Mouse (Mus musculus) hindbrain, embryonic 13.5 days (tissue): ENCODE measurements around the gene Adam19. TPM values are rescaled to one million over a fixed set of nuclear protein-coding genes. Genes with fewer than 3 reads are reported as not detected.

Source experiments
- ATAC-seq: fragments of 200-750 bp; cut with Nextera tagmentation; 2 replicates; pipeline ENCODE4 v1.8.0; 2017; ENCODE audit warnings: moderate TSS enrichment; ENCODE audit not compliant: low FRiP score
- H3K27ac ChIP-seq: fragments of 300-500 bp; sonication (generic); 2 replicates; pipeline ENCODE4 v1.5.1; 2015; ENCODE audit warnings: inconsistent platforms, mild to moderate bottlenecking, moderate library complexity
- H3K27me3 ChIP-seq: fragments of 300-500 bp; sonication (generic); 2 replicates; pipeline ENCODE4 v1.6.1; 2015; ENCODE audit warnings: mild to moderate bottlenecking, inconsistent platforms
- H3K36me3 ChIP-seq: fragments of 300-500 bp; sonication (generic); 2 replicates; pipeline ENCODE4 v1.6.1; 2015; ENCODE audit warnings: mild to moderate bottlenecking, inconsistent platforms
- H3K4me1 ChIP-seq: fragments of 300-500 bp; sonication (generic); replicated peaks from 2 replicates; pipeline ENCODE4 v1.6.1; 2015; ENCODE audit warnings: inconsistent platforms
- H3K4me2 ChIP-seq: fragments of 300-500 bp; sonication (generic); 2 replicates; pipeline ENCODE4 v1.6.1; 2015; ENCODE audit warnings: inconsistent platforms, mild to moderate bottlenecking, moderate library complexity
- H3K4me3 ChIP-seq: fragments of 300-500 bp; sonication (generic); 2 replicates; pipeline ENCODE4 v1.5.1; 2015; ENCODE audit warnings: mild to moderate bottlenecking, inconsistent platforms
- H3K9ac ChIP-seq: fragments of 300-500 bp; sonication (generic); 2 replicates; pipeline ENCODE4 v1.6.1; 2015; ENCODE audit warnings: mild to moderate bottlenecking, inconsistent platforms
- H3K9me3 ChIP-seq: fragments of 300-500 bp; sonication (generic); 2 replicates; pipeline ENCODE4 v1.6.1; 2016; ENCODE audit warnings: inconsistent platforms
- WGBS: fragments of 180-500 bp; shearing (Covaris S2); methylation state at CpG from one replicate; pipeline ENCODE4 v1.1.7; 2015; 5-methylcytosine and 5-hydroxymethylcytosine counted together
- polyA plus RNA-seq: library from polyadenylated mRNA; unstranded; fragments of >200 nt; fragmentation: Nextera tagmentation; extraction: Ambion mirVana; gene quantifications from 2 replicates; pipeline ENCODE4 v1.2.1, GENCODE M21; 2015

Gene Adam19
- polyA plus RNA-seq, 1 experiment from 2014 or later, result 13.2 TPM

DNA sequence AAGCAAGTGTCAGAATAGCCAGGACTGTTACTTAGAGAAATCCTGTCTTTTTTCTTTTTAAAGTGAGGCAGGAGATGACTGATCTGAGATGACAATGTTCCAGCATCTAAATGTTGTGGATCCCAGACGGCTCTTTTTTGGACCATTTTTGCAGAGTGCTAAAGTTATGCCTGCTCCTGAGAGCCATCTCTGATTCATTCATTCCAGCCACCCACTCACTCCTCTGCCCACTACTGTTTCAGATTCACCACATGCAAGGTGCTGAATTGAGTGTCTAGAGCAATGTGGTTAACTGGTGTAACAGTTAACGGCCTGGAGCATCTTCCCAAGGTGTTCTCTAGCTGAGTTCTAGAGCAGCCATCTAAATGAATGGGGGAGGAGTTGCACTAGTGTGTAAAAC is 79.1 kb downstream of the Adam19 start:
- Histone ChIP-seq H3K9ac (no peak overlapping the region), H3K27ac (no peak overlapping the region), H3K4me2 (no peak overlapping the region), H3K36me3 (peaks cover 72% of the 10 kb centered on the region), H3K4me3 (no peak overlapping the region), H3K4me1 (no peaks in the 10 kb centered on the region), H3K27me3 (no peaks in the 10 kb centered on the region), H3K9me3 (no peaks in the 10 kb centered on the region)
- no peak for ATAC-seq
- WGBS, result 98% methylated on average over 2 of the region's 2 CpGs

DNA sequence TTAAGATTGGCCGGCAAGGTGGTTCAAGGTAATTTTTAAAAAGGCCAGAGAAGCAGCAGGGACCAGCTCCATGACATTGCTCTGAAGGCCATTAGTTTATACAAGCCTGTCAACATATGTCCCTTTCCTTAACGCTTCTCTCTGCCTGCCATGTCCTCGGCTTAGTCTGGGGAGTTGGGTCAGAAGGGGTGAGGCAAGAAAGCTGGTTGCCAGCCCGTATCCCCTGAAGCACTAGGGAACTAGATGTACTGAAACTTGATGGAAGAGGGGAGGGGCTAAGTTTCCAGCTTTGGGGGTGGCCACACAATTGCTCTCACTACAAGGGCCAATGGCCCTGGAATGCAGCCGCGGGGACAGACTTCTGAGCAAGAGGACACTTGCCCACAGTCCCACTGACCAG is 87.5 kb downstream of the Adam19 start:
- ATAC-seq, result no peak
- Histone ChIP-seq H3K27me3 (no peaks in the 10 kb centered on the region), H3K36me3 (peaks cover 80% of the 10 kb centered on the region), H3K9me3 (no peaks in the 10 kb centered on the region), H3K4me1 (no peaks in the 10 kb centered on the region), H3K9ac (no peak overlapping the region), H3K4me2 (no peak overlapping the region), H3K27ac (no peak overlapping the region), H3K4me3 (no peak overlapping the region)
- 89% methylated on average over 6 of the region's 6 CpGs for WGBS

- 93% methylated on average over 11 of the region's 11 CpGs for WGBS
- peaks cover 60% of the 10 kb centered on the region for H3K36me3 ChIP-seq
- ATAC-seq, result no peak
Observed at GRCm38 (mm10) chr11:46145163-46145875, 89.5 kb downstream of the Adam19 start.

GRCm38 (mm10) chr11:46146619-46147018 is 90.8 kb downstream of the Adam19 start:
- no peaks in the 10 kb centered on the region for H3K9me3 ChIP-seq
- 90% methylated on average over 5 of the region's 5 CpGs for WGBS
- H3K36me3 ChIP-seq, result peaks cover 47% of the 10 kb centered on the region
- H3K4me1 ChIP-seq, result no peaks in the 10 kb centered on the region
- no peak overlapping the region for H3K4me3 ChIP-seq
- H3K27ac ChIP-seq, result no peak overlapping the region
- H3K27me3 ChIP-seq, result no peaks in the 10 kb centered on the region
- ATAC-seq, result no peak
- no peak overlapping the region for H3K9ac ChIP-seq
- no peak overlapping the region for H3K4me2 ChIP-seq

More at GRCm38 (mm10) chr11:46145163-46145875, 89.5 kb downstream of the Adam19 start:
- Histone ChIP-seq H3K9me3 (no peaks in the 10 kb centered on the region), H3K4me3 (no peak overlapping the region), H3K9ac (no peak overlapping the region), H3K27me3 (no peaks in the 10 kb centered on the region), H3K4me2 (no peak overlapping the region), H3K4me1 (no peaks in the 10 kb centered on the region), H3K27ac (no peak overlapping the region)

DNA sequence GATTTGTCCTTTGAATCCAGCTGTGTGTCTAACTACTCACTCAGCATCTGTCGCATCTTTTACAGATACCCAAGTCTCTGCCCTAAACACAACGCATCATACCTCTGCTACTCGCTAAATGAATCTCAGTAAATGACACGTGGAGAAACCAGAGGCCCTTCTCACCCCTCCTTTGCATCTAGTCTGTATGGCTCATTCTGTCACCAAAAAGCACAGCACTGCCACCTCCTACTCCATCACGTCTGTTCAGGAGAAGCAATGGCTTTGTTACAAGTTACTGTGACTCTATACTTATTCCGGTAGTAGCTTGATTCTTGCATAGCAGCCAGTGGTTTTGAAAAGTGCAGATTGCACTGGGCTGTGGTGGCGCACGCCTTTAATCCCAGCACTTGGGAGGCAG is 101.2 kb downstream of the Adam19 start:
- Histone ChIP-seq H3K4me3 (no peak overlapping the region), H3K27ac (no peak overlapping the region), H3K36me3 (no peaks in the 10 kb centered on the region), H3K4me2 (no peak overlapping the region), H3K9ac (no peak overlapping the region), H3K27me3 (no peaks in the 10 kb centered on the region), H3K4me1 (no peaks in the 10 kb centered on the region), H3K9me3 (no peaks in the 10 kb centered on the region)
- no peak for ATAC-seq
- WGBS, result 90% methylated on average over 8 of the region's 8 CpGs

DNA sequence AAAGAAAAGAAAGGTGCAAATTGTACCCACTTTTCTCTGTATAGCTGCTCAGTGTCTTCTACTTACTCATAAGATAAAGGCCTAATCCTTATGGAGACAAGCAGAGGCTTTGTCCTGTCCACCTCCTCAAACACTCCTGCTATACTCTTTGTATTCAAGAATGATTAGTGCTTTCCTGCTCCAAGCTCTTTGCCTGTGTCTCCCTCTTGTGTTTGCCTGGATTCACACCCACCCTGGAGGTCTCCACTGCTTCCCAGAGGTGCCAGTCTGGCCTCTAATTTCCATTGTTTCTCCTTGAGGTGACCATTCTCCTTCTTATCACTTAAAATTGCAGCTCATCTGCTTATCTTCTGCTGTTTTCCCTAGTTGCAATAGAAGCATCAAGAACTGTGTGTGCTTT is 101.7 kb downstream of the Adam19 start:
- Histone ChIP-seq H3K4me1 (no peaks in the 10 kb centered on the region), H3K4me2 (no peak overlapping the region), H3K27me3 (no peaks in the 10 kb centered on the region), H3K9ac (no peak overlapping the region), H3K36me3 (no peaks in the 10 kb centered on the region), H3K27ac (no peak overlapping the region), H3K9me3 (no peaks in the 10 kb centered on the region), H3K4me3 (no peak overlapping the region)
- ATAC-seq, result no peak

- H3K4me3 ChIP-seq, result peak within 1 kb of the TSS; percentile 44
- 2% methylated on average over 39 of the region's 40 CpGs for WGBS
- H3K36me3 ChIP-seq, result no peaks in the 10 kb centered on the region
- peak within 1 kb of the TSS; percentile 69 for H3K9ac ChIP-seq
- ATAC-seq, result peak; percentile 54
- H3K4me2 ChIP-seq, result peak within 1 kb of the TSS; percentile 88
- H3K9me3 ChIP-seq, result no peaks in the 10 kb centered on the region
- no peak within 1 kb of the TSS for H3K27ac ChIP-seq
- peaks cover 22% of the 10 kb centered on the region for H3K27me3 ChIP-seq
- H3K4me1 ChIP-seq, result peaks cover 14% of the 10 kb centered on the region
Observed at GRCm38 (mm10) chr11:46165866-46166585, 110.2 kb downstream of the Adam19 start, which contains the start of gene Nipal4. Gene Nipal4 (minus strand): TSS chr11:46166508.

GRCm38 (mm10) chr11:46168506-46168905 is 112.7 kb downstream of the Adam19 start:
- no peaks in the 10 kb centered on the region for H3K9me3 ChIP-seq
- ATAC-seq, result no peak
- no peak overlapping the region for H3K4me3 ChIP-seq
- no peak overlapping the region for H3K4me2 ChIP-seq
- H3K9ac ChIP-seq, result no peak overlapping the region
- no peaks in the 10 kb centered on the region for H3K36me3 ChIP-seq
- peaks cover 22% of the 10 kb centered on the region for H3K27me3 ChIP-seq
- no peak overlapping the region for H3K27ac ChIP-seq
- WGBS, result 94% methylated on average over 7 of the region's 7 CpGs
- H3K4me1 ChIP-seq, result peaks cover 14% of the 10 kb centered on the region

DNA sequence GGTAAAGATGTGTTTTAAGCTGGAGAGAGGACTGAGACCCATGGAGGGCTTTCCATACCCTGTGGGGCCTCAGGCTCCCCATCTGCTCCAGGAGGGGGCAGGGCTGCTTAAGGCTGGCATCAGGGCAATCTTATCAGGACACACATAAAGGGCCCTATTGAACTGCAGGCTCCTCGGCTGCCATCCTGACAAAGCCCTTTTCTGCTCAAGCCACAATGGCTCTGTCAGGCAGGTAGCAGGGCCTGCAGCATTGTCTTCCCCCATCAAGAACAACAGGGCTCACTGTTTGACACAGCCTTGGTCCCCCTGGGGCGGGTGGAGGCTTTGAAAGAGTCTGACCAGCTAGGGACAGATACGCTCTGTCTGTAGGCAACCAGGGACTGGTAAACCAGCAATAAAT is 114.1 kb downstream of the Adam19 start:
- ATAC-seq, result no peak
- 21% methylated on average over 3 of the region's 3 CpGs for WGBS
- peaks cover 14% of the 10 kb centered on the region for H3K4me1 ChIP-seq
- no peak overlapping the region for H3K27ac ChIP-seq
- no peak overlapping the region for H3K4me3 ChIP-seq
- H3K27me3 ChIP-seq, result peaks cover 19% of the 10 kb centered on the region
- no peaks in the 10 kb centered on the region for H3K36me3 ChIP-seq
- H3K4me2 ChIP-seq, result no peak overlapping the region
- no peak overlapping the region for H3K9ac ChIP-seq
- no peaks in the 10 kb centered on the region for H3K9me3 ChIP-seq

GRCm38 (mm10) chr11:46172128-46172527 is 116.3 kb downstream of the Adam19 start:
- no peaks in the 10 kb centered on the region for H3K27me3 ChIP-seq
- no peak overlapping the region for H3K4me3 ChIP-seq
- no peaks in the 10 kb centered on the region for H3K9me3 ChIP-seq
- H3K4me2 ChIP-seq, result no peak overlapping the region
- ATAC-seq, result no peak
- H3K27ac ChIP-seq, result no peak overlapping the region
- WGBS, result 95% methylated on average over 9 of the region's 9 CpGs
- no peak overlapping the region for H3K9ac ChIP-seq
- peaks cover 4% of the 10 kb centered on the region for H3K4me1 ChIP-seq
- no peaks in the 10 kb centered on the region for H3K36me3 ChIP-seq

- Histone ChIP-seq H3K27ac (no peak overlapping the region), H3K4me2 (no peak overlapping the region), H3K9ac (no peak overlapping the region), H3K9me3 (no peaks in the 10 kb centered on the region), H3K4me3 (no peak overlapping the region), H3K4me1 (no peaks in the 10 kb centered on the region), H3K36me3 (no peaks in the 10 kb centered on the region), H3K27me3 (no peaks in the 10 kb centered on the region)
- 96% methylated on average over 6 of the region's 6 CpGs for WGBS
- ATAC-seq, result no peak
Observed at GRCm38 (mm10) chr11:46176155-46176554, 120.4 kb downstream of the Adam19 start.

GRCm38 (mm10) chr11:46177246-46178043 is 121.7 kb downstream of the Adam19 start:
- no peaks in the 10 kb centered on the region for H3K27me3 ChIP-seq
- no peak overlapping the region for H3K27ac ChIP-seq
- 79% methylated on average over 10 of the region's 10 CpGs for WGBS
- no peak overlapping the region for H3K4me3 ChIP-seq
- no peaks in the 10 kb centered on the region for H3K36me3 ChIP-seq
- no peak for ATAC-seq
- no peaks in the 10 kb centered on the region for H3K4me1 ChIP-seq
- no peak overlapping the region for H3K9ac ChIP-seq
- H3K9me3 ChIP-seq, result no peaks in the 10 kb centered on the region
- H3K4me2 ChIP-seq, result no peak overlapping the region
